Mouse (Mus musculus): Measurements from ENCODE around the gene Alyref. TPM values are rescaled to one million over a fixed set of nuclear protein-coding genes. Genes with fewer than 3 reads are reported as not detected.

Gene Alyref
- polyA plus RNA-seq, 1 experiment from 2014 or later = 539 TPM

- H3K4me2 ChIP-seq (replicated peaks) = peak overlapping the region; percentile 82; the same call in 1 of the 2 replicates
- H3K4me1 ChIP-seq = peaks cover 36% of the 10 kb centered on the region
- H3K9ac ChIP-seq = peak overlapping the region; percentile 33
- peaks cover 27% of the 10 kb centered on the region for H3K36me3 ChIP-seq
- ATAC-seq (ENCODE audit: low FRiP score) = no peak
- 41% methylated on average over 7 of the region's 7 CpGs for whole genome bisulfite sequencing
- peak overlapping the region; percentile 95; the same call in 1 of the 2 replicates for H3K4me3 ChIP-seq
- no peaks in the 10 kb centered on the region for H3K9me3 ChIP-seq (replicated peaks)
- H3K27me3 ChIP-seq = no peaks in the 10 kb centered on the region
- no peak overlapping the region for H3K27ac ChIP-seq
Observed at GRCm38 (mm10) chr11:120630881-120631725, 32.9 kb upstream of the Alyref start.

- Histone ChIP-seq H3K27ac (peak overlapping the region; percentile 64), H3K36me3 (peaks cover 27% of the 10 kb centered on the region), H3K4me3 (0 out of 2 replicates have a peak overlapping the region, but pooled peaks have one; percentile 7), H3K4me1 (peaks cover 37% of the 10 kb centered on the region), H3K27me3 (no peaks in the 10 kb centered on the region), H3K9me3 (replicated peaks) (no peaks in the 10 kb centered on the region), H3K9ac (peak overlapping the region; percentile 33), H3K4me2 (replicated peaks) (peak overlapping the region; percentile 29)
- ATAC-seq (ENCODE audit: low FRiP score) = no peak
- 32% methylated on average over 5 of the region's 5 CpGs for WGBS
Observed at GRCm38 (mm10) chr11:120630401-120630871, 32.3 kb upstream of the Alyref start.

- Histone ChIP-seq H3K4me2 (replicated peaks) (peak overlapping the region; percentile 29), H3K4me3 (0 out of 2 replicates have a peak overlapping the region, but pooled peaks have one; percentile 7), H3K9ac (peak overlapping the region; percentile 33), H3K4me1 (peaks cover 41% of the 10 kb centered on the region), H3K9me3 (replicated peaks) (no peaks in the 10 kb centered on the region), H3K36me3 (peaks cover 27% of the 10 kb centered on the region), H3K27ac (peak overlapping the region; percentile 64), H3K27me3 (no peaks in the 10 kb centered on the region)
- ATAC-seq (ENCODE audit: low FRiP score) = no peak
- WGBS = 25% methylated on average over 7 of the region's 7 CpGs
Observed at GRCm38 (mm10) chr11:120629911-120630310, 31.7 kb upstream of the Alyref start.

- 76% methylated on average over 23 of the region's 23 CpGs for WGBS
- H3K4me2 ChIP-seq (replicated peaks) = peak overlapping the region; percentile 29
Observed at GRCm38 (mm10) chr11:120629341-120629730, 31.2 kb upstream of the Alyref start.

GRCm38 (mm10) chr11:120628601-120629340 lies 30.6 kb upstream of the Alyref start:
- Histone ChIP-seq H3K9ac (no peak overlapping the region), H3K36me3 (peaks cover 27% of the 10 kb centered on the region), H3K4me1 (peaks cover 46% of the 10 kb centered on the region), H3K4me2 (replicated peaks) (no peak overlapping the region), H3K27ac (no peak overlapping the region), H3K27me3 (no peaks in the 10 kb centered on the region), H3K4me3 (no peak overlapping the region), H3K9me3 (replicated peaks) (no peaks in the 10 kb centered on the region)
- 96% methylated on average over 23 of the region's 23 CpGs for WGBS
- no peak for ATAC-seq (ENCODE audit: low FRiP score)

More at GRCm38 (mm10) chr11:120629341-120629730, 31.2 kb upstream of the Alyref start:
- H3K9me3 ChIP-seq (replicated peaks) = no peaks in the 10 kb centered on the region
- H3K9ac ChIP-seq = peak overlapping the region; percentile 33; the same call in 1 of the 2 replicates
- peak overlapping the region; percentile 64; the same call in 1 of the 2 replicates for H3K27ac ChIP-seq
- no peak for ATAC-seq (ENCODE audit: low FRiP score)
- no peak overlapping the region for H3K4me3 ChIP-seq
- no peaks in the 10 kb centered on the region for H3K27me3 ChIP-seq
- peaks cover 27% of the 10 kb centered on the region for H3K36me3 ChIP-seq
- H3K4me1 ChIP-seq = peaks cover 43% of the 10 kb centered on the region

- H3K4me3 ChIP-seq = no peak overlapping the region
- H3K9me3 ChIP-seq (replicated peaks) = no peaks in the 10 kb centered on the region
- no peak overlapping the region for H3K9ac ChIP-seq
- no peak overlapping the region for H3K27ac ChIP-seq
- H3K4me1 ChIP-seq = peaks cover 51% of the 10 kb centered on the region
- whole genome bisulfite sequencing = 85% methylated on average over 22 of the region's 22 CpGs
- H3K36me3 ChIP-seq = peaks cover 33% of the 10 kb centered on the region
- H3K27me3 ChIP-seq = no peaks in the 10 kb centered on the region
- H3K4me2 ChIP-seq (replicated peaks) = no peak overlapping the region
- ATAC-seq (ENCODE audit: low FRiP score) = no peak
Observed at GRCm38 (mm10) chr11:120627468-120628300, 29.5 kb upstream of the Alyref start.

- H3K4me3 ChIP-seq = no peak overlapping the region
- H3K27ac ChIP-seq = no peak overlapping the region
- no peaks in the 10 kb centered on the region for H3K9me3 ChIP-seq (replicated peaks)
- no peak for ATAC-seq (ENCODE audit: low FRiP score)
- no peaks in the 10 kb centered on the region for H3K27me3 ChIP-seq
- H3K4me1 ChIP-seq = peaks cover 44% of the 10 kb centered on the region
- WGBS = 92% methylated on average over 11 of the region's 11 CpGs
- no peak overlapping the region for H3K9ac ChIP-seq
- peaks cover 41% of the 10 kb centered on the region for H3K36me3 ChIP-seq
- H3K4me2 ChIP-seq (replicated peaks) = no peak overlapping the region
Observed at GRCm38 (mm10) chr11:120626785-120627467, 28.8 kb upstream of the Alyref start.

GRCm38 (mm10) chr11:120625152-120625775 lies 27.1 kb upstream of the Alyref start, which contains the start of gene Sirt7:
Gene Sirt7, minus strand, starts transcription at chr11:120625240.
- 26% methylated on average over 5 of the region's 5 CpGs for WGBS
- Histone ChIP-seq H3K27me3 (no peaks in the 10 kb centered on the region), H3K4me3 (peak within 1 kb of the TSS; percentile 99), H3K4me2 (replicated peaks) (peak within 1 kb of the TSS; percentile 99), H3K4me1 (peaks cover 29% of the 10 kb centered on the region), H3K9ac (peak within 1 kb of the TSS; percentile 87), H3K9me3 (replicated peaks) (no peaks in the 10 kb centered on the region), H3K27ac (peak within 1 kb of the TSS; percentile 80), H3K36me3 (peaks cover 55% of the 10 kb centered on the region)
- ATAC-seq (ENCODE audit: low FRiP score) = peak; percentile 29

- ATAC-seq (ENCODE audit: low FRiP score) = peak; percentile 74
- H3K27ac ChIP-seq = peak overlapping the region; percentile 80
- H3K9ac ChIP-seq = peak overlapping the region; percentile 87
- no peaks in the 10 kb centered on the region for H3K9me3 ChIP-seq (replicated peaks)
- H3K27me3 ChIP-seq = no peaks in the 10 kb centered on the region
- H3K4me1 ChIP-seq = peaks cover 24% of the 10 kb centered on the region
- H3K36me3 ChIP-seq = peaks cover 60% of the 10 kb centered on the region
- under 1% methylated on average over 53 of the region's 53 CpGs for WGBS
- peak overlapping the region; percentile 99 for H3K4me2 ChIP-seq (replicated peaks)
- H3K4me3 ChIP-seq = peak overlapping the region; percentile 99
Observed at GRCm38 (mm10) chr11:120624680-120625111, 26.5 kb upstream of the Alyref start.

- peak overlapping the region; percentile 99 for H3K4me3 ChIP-seq
- peak overlapping the region; percentile 80 for H3K27ac ChIP-seq
- H3K4me2 ChIP-seq (replicated peaks) = peak overlapping the region; percentile 99
- ATAC-seq (ENCODE audit: low FRiP score) = peak; percentile 68
- peak overlapping the region; percentile 87 for H3K9ac ChIP-seq
- no peaks in the 10 kb centered on the region for H3K27me3 ChIP-seq
- WGBS = 14% methylated on average over 29 of the region's 30 CpGs
- H3K36me3 ChIP-seq = peaks cover 57% of the 10 kb centered on the region
- H3K9me3 ChIP-seq (replicated peaks) = no peaks in the 10 kb centered on the region
- H3K4me1 ChIP-seq = peaks cover 18% of the 10 kb centered on the region
Observed at GRCm38 (mm10) chr11:120623961-120624679, 26.0 kb upstream of the Alyref start.

All from hindbrain, embryonic 12.5 days (tissue).